Mouse (Mus musculus) testis, adult 2 months (tissue): Measurements from ENCODE around the gene Ehmt1. TPM values are rescaled to one million over a fixed set of nuclear protein-coding genes. Genes with fewer than 3 reads are reported as not detected.
A peak's percentile ranks its signal among the peaks of the same experiment; 100 is the strongest.
"Not testable (repeated sequence)": the region's sequence is repeated elsewhere in the genome, so short reads cannot be mapped to it uniquely, and the experiment has no call there.

Experiments
- H3K27ac ChIP-seq: fragments of 200-500 bp; 2 replicates; pipeline ENCODE4 v1.5.1; 2012; ENCODE audit warnings: low read depth, low read length; ENCODE audit not compliant: control insufficient read depth, insufficient read depth
- H3K27me3 ChIP-seq: fragments of 200-500 bp; 2 replicates; pipeline ENCODE4 v1.6.1; 2012; ENCODE audit warnings: mild to moderate bottlenecking, low read length, moderate library complexity; ENCODE audit not compliant: control insufficient read depth, insufficient read depth
- H3K36me3 ChIP-seq: fragments of 200-500 bp; 2 replicates; pipeline ENCODE4 v1.6.1; 2012; ENCODE audit warnings: mild to moderate bottlenecking, low read length; ENCODE audit not compliant: control insufficient read depth, insufficient read depth
- H3K4me1 ChIP-seq: fragments of 200-500 bp; 2 replicates; pipeline ENCODE4 v1.6.1; 2012; ENCODE audit warnings: low read length; ENCODE audit not compliant: control insufficient read depth, insufficient read depth
- H3K4me3 ChIP-seq: fragments of 200-500 bp; 2 replicates; pipeline ENCODE4 v1.5.1; 2012; ENCODE audit warnings: low read depth, mild to moderate bottlenecking, low read length, moderate library complexity, mixed read lengths; ENCODE audit not compliant: control insufficient read depth
- CTCF ChIP-seq: fragments of 200-500 bp; IDR thresholded peaks from 2 replicates; pipeline ENCODE4 v1.5.1; 2012; ENCODE audit warnings: low read depth, mild to moderate bottlenecking, inconsistent platforms, low read length, moderate library complexity; ENCODE audit not compliant: control insufficient read depth, insufficient read depth, insufficient replicate concordance
- POLR2A ChIP-seq: fragments of 200-500 bp; IDR thresholded peaks from 2 replicates; pipeline ENCODE4 v1.6.1; 2012; ENCODE audit warnings: low read depth, mild to moderate bottlenecking, inconsistent platforms, low read length, moderate library complexity; ENCODE audit not compliant: control insufficient read depth
- polyA plus RNA-seq: library from polyadenylated mRNA; depleted of rRNA; stranded (reverse); fragments of >200 nt; gene quantifications from 2 replicates; pipeline ENCODE4 v1.2.3, GENCODE M21; 2012; rRNA removed

Ehmt1 gene
- 11.0 and 13.2 TPM in 2 replicates for polyA plus RNA-seq

DNA sequence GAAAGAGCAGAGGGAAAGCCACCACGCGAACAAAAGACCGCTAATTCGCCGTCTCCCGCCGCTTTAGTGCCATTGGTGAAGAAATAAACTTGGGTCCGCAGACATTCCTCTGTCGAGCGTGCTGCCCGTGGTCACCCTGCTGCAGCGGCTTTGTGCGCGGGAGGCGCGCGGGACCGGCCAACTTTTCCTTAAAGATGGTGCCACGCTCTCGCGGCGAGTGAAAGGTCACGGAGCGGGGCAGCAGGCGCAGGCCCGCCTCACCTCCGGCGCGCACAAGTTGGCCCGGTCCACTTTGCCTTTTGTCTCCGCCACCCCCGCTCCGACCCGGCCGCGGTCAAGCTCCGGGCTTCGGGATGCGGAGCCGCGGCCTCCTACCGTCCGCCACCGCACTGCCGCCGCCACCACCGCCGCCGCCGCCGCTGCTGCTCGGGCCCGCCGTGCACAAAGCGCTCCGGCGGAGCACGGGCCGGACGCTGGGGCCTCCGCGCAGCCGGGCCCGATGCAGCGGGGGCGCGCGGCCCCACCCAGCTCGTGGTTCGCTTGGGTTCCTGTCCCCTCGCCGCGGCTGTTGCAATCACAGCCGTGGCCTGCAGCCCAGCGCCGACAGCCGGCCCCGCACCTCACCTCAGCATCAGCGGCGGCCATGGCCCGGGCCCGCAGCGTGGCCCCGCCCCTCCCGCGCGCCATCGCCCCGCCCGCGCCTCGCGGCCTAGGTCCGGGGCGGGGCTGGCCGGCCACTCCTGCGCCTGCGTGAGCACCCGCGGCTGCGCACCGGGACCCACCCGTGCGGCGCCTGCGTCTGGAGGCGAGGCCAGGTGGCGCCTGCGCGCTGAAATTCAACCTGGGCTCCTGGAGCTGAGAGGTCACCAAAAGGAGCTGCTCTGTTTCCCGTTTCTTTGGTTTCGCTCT, at the start of gene Ehmt1:
Gene Ehmt1 (minus strand): TSS at position 685 of the 909 bp plus-strand sequence.
- no peak for TF ChIP-seq CTCF
- peak; percentile 80 for TF ChIP-seq POLR2A
- peak within 1 kb of the TSS; percentile 79 for H3K27ac ChIP-seq
- H3K4me3 ChIP-seq: peak within 1 kb of the TSS; percentile 91
- H3K27me3 ChIP-seq: no peaks in the 10 kb centered on the region
- H3K4me1 ChIP-seq: peaks cover 3% of the 10 kb centered on the region; the same call in 1 of the 2 replicates
- no peaks in the 10 kb centered on the region for H3K36me3 ChIP-seq

GRCm38 (mm10) chr2:24962304-24963000, 43.0 kb upstream of the Ehmt1 start, which contains the start of gene Dph7:
Dph7 (plus strand) TSS chr2:24962400.
- H3K4me1 ChIP-seq: no peaks in the 10 kb centered on the region; the same call in 1 of the 2 replicates
- no peaks in the 10 kb centered on the region for H3K27me3 ChIP-seq
- H3K36me3 ChIP-seq: peaks cover 6% of the 10 kb centered on the region
- peak within 1 kb of the TSS; percentile 74 for H3K4me3 ChIP-seq
- peak within 1 kb of the TSS; percentile 25; the same call in 1 of the 2 replicates for H3K27ac ChIP-seq
- TF ChIP-seq POLR2A: peak; percentile 74; the same call in 1 of the 2 replicates
- TF ChIP-seq CTCF: peak; percentile 87

GRCm38 (mm10) chr2:24960910-24961309, 41.5 kb upstream of the Ehmt1 start:
- TF ChIP-seq POLR2A: no peak
- TF ChIP-seq CTCF: peak; percentile 31; the same call in 1 of the 2 replicates
- peaks cover 4% of the 10 kb centered on the region; the same call in 1 of the 2 replicates for H3K36me3 ChIP-seq
- H3K4me1 ChIP-seq: no peaks in the 10 kb centered on the region; the same call in 1 of the 2 replicates
- no peaks in the 10 kb centered on the region for H3K27me3 ChIP-seq
- H3K27ac ChIP-seq: no peak overlapping the region
- H3K4me3 ChIP-seq: no peak overlapping the region

DNA sequence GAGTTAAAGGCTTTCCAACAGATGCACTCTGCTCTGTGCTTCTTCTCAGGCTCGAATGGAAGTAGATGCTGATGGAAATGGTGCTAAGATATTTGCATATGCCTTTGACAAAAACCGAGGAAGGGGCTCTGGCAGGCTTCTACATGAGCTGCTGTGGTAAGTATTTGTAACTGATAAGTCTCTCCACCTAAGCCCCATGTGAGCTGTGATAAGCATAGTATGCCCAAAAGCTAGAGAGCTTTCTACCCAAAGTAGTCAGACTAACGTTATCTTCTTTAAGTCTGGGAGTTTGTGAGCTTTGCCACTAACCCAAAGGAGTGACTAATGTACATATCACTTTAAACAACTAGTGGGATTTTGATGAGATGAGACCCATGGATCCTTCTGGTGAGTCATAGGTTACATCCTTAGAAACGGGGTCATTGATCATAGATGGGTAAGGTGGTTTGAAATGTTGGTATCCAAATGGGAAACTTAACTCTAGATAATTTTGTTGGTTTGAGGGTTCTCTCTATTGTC, 33.2 kb upstream of the Ehmt1 start:
- no peak for TF ChIP-seq CTCF
- no peak for TF ChIP-seq POLR2A
- peaks cover 2% of the 10 kb centered on the region for H3K36me3 ChIP-seq
- no peak overlapping the region for H3K4me3 ChIP-seq
- peaks cover 3% of the 10 kb centered on the region for H3K4me1 ChIP-seq
- H3K27me3 ChIP-seq: no peaks in the 10 kb centered on the region
- H3K27ac ChIP-seq: no peak overlapping the region

- Histone ChIP-seq H3K36me3 (peaks cover 2% of the 10 kb centered on the region), H3K27me3 (no peaks in the 10 kb centered on the region), H3K27ac (peak overlapping the region; percentile 94), H3K4me1 (peaks cover 3% of the 10 kb centered on the region), H3K4me3 (peak overlapping the region; percentile 95)
- no peak for TF ChIP-seq CTCF
- peak; percentile 57 for TF ChIP-seq POLR2A
These were observed 30.7 kb upstream of the Ehmt1 start for GRCm38 (mm10) chr2:24950189-24950535.

- peaks cover 3% of the 10 kb centered on the region for H3K4me1 ChIP-seq
- peak within 1 kb of the TSS; percentile 95 for H3K4me3 ChIP-seq
- H3K27me3 ChIP-seq: no peaks in the 10 kb centered on the region
- peak within 1 kb of the TSS; percentile 94 for H3K27ac ChIP-seq
- TF ChIP-seq CTCF: no peak
- peak; percentile 69 for TF ChIP-seq POLR2A
- H3K36me3 ChIP-seq: peaks cover 2% of the 10 kb centered on the region
These were observed 30.2 kb upstream of the Ehmt1 start, which contains the start of gene Zmynd19 for GRCm38 (mm10) chr2:24949421-24950188. Zmynd19 (plus strand) TSS chr2:24949792.

GRCm38 (mm10) chr2:24944304-24944703, 24.9 kb upstream of the Ehmt1 start:
- H3K27me3 ChIP-seq, H3K36me3 ChIP-seq, H3K27ac ChIP-seq, H3K4me1 ChIP-seq, H3K4me3 ChIP-seq: not testable (repeated sequence)
